Mouse (Mus musculus): Measurements from ENCODE around the gene Yars. TPM values are rescaled to one million over a fixed set of nuclear protein-coding genes. Genes with fewer than 3 reads are reported as not detected.

The Yars gene
- total and polyA plus RNA-seq, 3 experiments: 89.5 to 539 (median 179) TPM

DNA sequence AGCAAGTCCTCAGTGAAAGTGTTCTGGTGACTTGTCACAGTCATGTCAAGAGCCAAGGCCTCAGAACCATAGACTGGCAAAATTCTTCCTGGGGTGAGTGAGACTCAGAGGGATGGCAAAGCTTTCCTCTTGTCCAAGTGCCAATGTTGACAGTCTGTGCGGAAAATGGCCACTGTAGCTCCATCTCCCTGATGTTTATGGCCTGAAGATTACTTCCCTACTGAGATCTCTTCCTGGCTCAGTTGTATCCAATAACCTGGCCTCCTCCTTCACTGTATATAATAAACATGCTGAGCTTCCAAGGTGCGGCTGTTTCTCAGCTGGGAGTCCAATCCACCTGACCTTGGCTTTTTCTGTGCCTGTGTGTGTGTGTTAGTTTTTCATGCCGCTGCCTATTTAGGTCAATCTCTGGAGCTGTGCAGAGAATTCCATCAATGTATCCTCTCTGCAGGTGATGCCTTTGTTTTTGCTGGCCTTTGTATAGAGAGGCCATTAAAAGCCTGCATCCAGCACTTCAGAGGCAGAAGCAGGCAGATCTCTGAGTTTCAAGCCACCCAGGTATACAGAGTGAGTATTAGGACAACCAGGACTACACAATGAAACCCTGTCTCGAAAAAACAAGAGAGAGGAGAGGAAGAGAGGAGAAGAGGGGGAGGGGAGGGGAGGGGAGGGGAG, 27.8 kb upstream of the Yars start:
- Histone ChIP-seq H3K4me1 (ENCODE audit: control insufficient read depth in 1 of 2, insufficient read depth in 2 of 2, low read length in 2 of 2) (peaks cover 5 to 14% of the 10 kb centered on the region in 2 experiments; a peak in 3 of 4 replicates), H3K27ac (ENCODE audit: control insufficient read depth, low read depth, low read length) (no peak overlapping the region), H3K27me3 (ENCODE audit: control insufficient read depth in 1 of 2, insufficient read depth in 2 of 2, low read length in 2 of 2) (no peaks in the 10 kb centered on the region), H3K36me3 (ENCODE audit: control insufficient read depth in 1 of 2, insufficient read depth in 2 of 2, low read length in 2 of 2) (peaks cover 11 to 13% of the 10 kb centered on the region in 2 experiments), H3K9ac (ENCODE audit: control insufficient read depth, low read depth, low read length, poor library complexity, severe bottlenecking) (no peak overlapping the region), H3K4me3 (ENCODE audit: control insufficient read depth in 1 of 2, insufficient read depth in 1 of 2, low read depth in 2 of 2, low read length in 2 of 2) (no peak overlapping the region), H3K79me2 (ENCODE audit: control insufficient read depth, insufficient read depth, low read length, poor library complexity) (no peaks in the 10 kb centered on the region), H3K9me3 (replicated peaks; ENCODE audit: insufficient read depth, low read length) (no peaks in the 10 kb centered on the region)
- TF ChIP-seq USF1 (IDR thresholded peaks at IDR 0.05; ENCODE audit: low read depth, low read length) (no peak), JUND (IDR thresholded peaks at IDR 0.05; ENCODE audit: low read depth, low read length) (no peak), MAFK (IDR thresholded peaks at IDR 0.05; ENCODE audit: borderline replicate concordance, low read depth, low read length) (no peak), TCF12 (IDR thresholded peaks at IDR 0.05; ENCODE audit: low read depth, low read length) (no peak), SIN3A (IDR thresholded peaks at IDR 0.05; ENCODE audit: low read length) (no peak), CHD1 (IDR thresholded peaks at IDR 0.05; ENCODE audit: low read depth, low read length) (no peak), POLR2AphosphoS2 (IDR thresholded peaks at IDR 0.05; ENCODE audit: low read length) (no peak), RCOR1 (IDR thresholded peaks at IDR 0.05; ENCODE audit: low read depth, low read length) (no peak), GATA1 (IDR thresholded peaks at IDR 0.05; ENCODE audit: low read depth, low read length) (no peak), GABPA (IDR thresholded peaks at IDR 0.05; ENCODE audit: low read depth, low read length) (no peak), MYB (IDR thresholded peaks at IDR 0.05; ENCODE audit: low read depth, low read length) (no peak), SMC3 (IDR thresholded peaks at IDR 0.05; ENCODE audit: low read depth, low read length) (no peak), BHLHE40 (IDR thresholded peaks at IDR 0.05; ENCODE audit: borderline replicate concordance, low read depth, low read length) (no peak)
- DNase-seq (ENCODE audit: low read depth, low spot score): no peak

DNA sequence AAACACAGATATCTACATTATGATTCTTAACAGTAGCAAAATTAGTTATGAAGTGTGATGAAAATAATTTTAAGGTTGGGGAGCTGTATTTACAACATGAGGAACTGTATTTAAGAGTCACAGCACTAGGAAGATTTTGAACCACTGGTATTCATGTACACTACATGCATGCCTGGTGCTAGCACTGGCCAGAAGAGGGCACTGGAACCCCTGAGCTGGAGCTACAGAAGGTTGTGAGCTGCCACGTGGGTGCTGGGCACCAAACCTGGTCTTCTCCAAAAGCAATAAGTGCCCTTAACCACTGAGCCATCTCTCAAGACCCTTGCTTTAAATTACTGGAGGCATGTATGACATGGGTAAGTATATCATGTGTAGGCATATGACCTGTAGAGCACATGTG, 17.0 kb upstream of the Yars start:
- TF ChIP-seq CTCF (IDR thresholded peaks at IDR 0.05 in 2 of 3, conservative IDR thresholded peaks at IDR 0.05 in 1 of 3; ENCODE audit: control insufficient read depth in 1 of 3, insufficient read depth in 1 of 3, low read depth in 2 of 3, low read length in 3 of 3, poor library complexity in 1 of 3, severe bottlenecking in 1 of 3): peak; percentile 28 to 62 (median 54)
- peak; percentile 26 for TF ChIP-seq RAD21 (IDR thresholded peaks at IDR 0.05; ENCODE audit: low read depth, low read length)
- TF ChIP-seq GABPA (IDR thresholded peaks at IDR 0.05; ENCODE audit: low read depth, low read length): no peak
- TF ChIP-seq UBTF (IDR thresholded peaks at IDR 0.05; ENCODE audit: borderline replicate concordance, insufficient read depth, low read depth, low read length): no peak
- no peak for TF ChIP-seq MAFK (IDR thresholded peaks at IDR 0.05; ENCODE audit: borderline replicate concordance, low read depth, low read length)
- TF ChIP-seq SMC3 (IDR thresholded peaks at IDR 0.05; ENCODE audit: low read depth, low read length): peak; percentile 41
- peak; percentile 47 for DNase-seq (ENCODE audit: low read depth, low spot score)

More for the DNA sequence above, 17.0 kb upstream of the Yars start:
- Histone ChIP-seq H3K4me1 (ENCODE audit: control insufficient read depth in 1 of 2, insufficient read depth in 2 of 2, low read length in 2 of 2) (no peaks in the 10 kb centered on the region), H3K27ac (ENCODE audit: control insufficient read depth, low read depth, low read length) (no peak overlapping the region), H3K79me2 (ENCODE audit: control insufficient read depth, insufficient read depth, low read length, poor library complexity) (no peaks in the 10 kb centered on the region), H3K36me3 (ENCODE audit: control insufficient read depth in 1 of 2, insufficient read depth in 2 of 2, low read length in 2 of 2) (peaks cover 0 to 11% of the 10 kb centered on the region in 2 experiments; a peak in 2 of 4 replicates), H3K9ac (ENCODE audit: control insufficient read depth, low read depth, low read length, poor library complexity, severe bottlenecking) (no peak overlapping the region), H3K9me3 (replicated peaks; ENCODE audit: insufficient read depth, low read length) (no peaks in the 10 kb centered on the region), H3K27me3 (ENCODE audit: control insufficient read depth in 1 of 2, insufficient read depth in 2 of 2, low read length in 2 of 2) (no peaks in the 10 kb centered on the region), H3K4me3 (ENCODE audit: control insufficient read depth in 1 of 2, insufficient read depth in 1 of 2, low read depth in 2 of 2, low read length in 2 of 2) (no peak overlapping the region)

All from MEL (cell line).